Mouse (Mus musculus) retina, adult 2 months (tissue): ENCODE results near the gene Edn2.

Source experiments
- DNase-seq: peaks from one replicate; pipeline ENCODE4 v3.0.0-alpha.2; 2012; ENCODE audit warnings: low read depth, low spot score

Edn2 gene

GRCm38 (mm10) chr4:120158714-120159310, 2.2 kb upstream of the Edn2 start:
- DNase-seq, result no peak

GRCm38 (mm10) chr4:120162586-120162985, 1.6 kb downstream of the Edn2 start:
- no peak for DNase-seq

GRCm38 (mm10) chr4:120163242-120163641, 2.2 kb downstream of the Edn2 start:
- no peak for DNase-seq

GRCm38 (mm10) chr4:120164316-120164715, 3.3 kb downstream of the Edn2 start:
- no peak for DNase-seq

- DNase-seq, result no peak
These were observed 6.8 kb downstream of the Edn2 start for GRCm38 (mm10) chr4:120167778-120168177.

- no peak for DNase-seq
These were observed 7.3 kb downstream of the Edn2 start for GRCm38 (mm10) chr4:120168346-120168745.

GRCm38 (mm10) chr4:120170387-120170936, 9.5 kb downstream of the Edn2 start:
- DNase-seq, result no peak

- DNase-seq, result no peak
These were observed 11.2 kb downstream of the Edn2 start for GRCm38 (mm10) chr4:120172050-120172684.

- no peak for DNase-seq
These were observed 18.1 kb downstream of the Edn2 start for GRCm38 (mm10) chr4:120179123-120179522.

GRCm38 (mm10) chr4:120180535-120180934, 19.5 kb downstream of the Edn2 start:
- DNase-seq, result no peak

GRCm38 (mm10) chr4:120184374-120184991, 23.5 kb downstream of the Edn2 start:
- DNase-seq, result no peak

GRCm38 (mm10) chr4:120186441-120186840, 25.4 kb downstream of the Edn2 start:
- no peak for DNase-seq

GRCm38 (mm10) chr4:120186934-120187333, 25.9 kb downstream of the Edn2 start:
- no peak for DNase-seq

GRCm38 (mm10) chr4:120188204-120188603, 27.2 kb downstream of the Edn2 start:
- DNase-seq, result no peak

- DNase-seq, result peak; percentile 26
These were observed 27.7 kb downstream of the Edn2 start for GRCm38 (mm10) chr4:120188651-120189161.

- no peak for DNase-seq
These were observed 28.9 kb downstream of the Edn2 start for GRCm38 (mm10) chr4:120189941-120190340.

GRCm38 (mm10) chr4:120191987-120192386, 31.0 kb downstream of the Edn2 start:
- no peak for DNase-seq

- DNase-seq, result no peak
These were observed 33.0 kb downstream of the Edn2 start for GRCm38 (mm10) chr4:120194026-120194425.

GRCm38 (mm10) chr4:120194965-120195364, 34.0 kb downstream of the Edn2 start:
- no peak for DNase-seq

- no peak for DNase-seq
These were observed 38.3 kb downstream of the Edn2 start for GRCm38 (mm10) chr4:120199184-120199885.

- no peak for DNase-seq
These were observed 39.7 kb downstream of the Edn2 start for GRCm38 (mm10) chr4:120200551-120201266.
